Mouse (Mus musculus): ENCODE measurements at regions not wholly inside any gene's neighbourhood (a gene's known extent, or its start where the extent isn't known, plus 50 kb on each side); places are given as distances from the start of the nearest gene placed in this dataset.

GRCm38 (mm10) chr9:113601451-113601850 is 106.6 kb downstream of the Pdcd6ip start:
- DNase-seq (ENCODE audit: low spot score) = no peak

- peak; percentile 28 for DNase-seq (ENCODE audit: low spot score)
Measured at GRCm38 (mm10) chr9:113587260-113587659, 120.8 kb downstream of the Pdcd6ip start.

GRCm38 (mm10) chr9:113586477-113586876 is 121.6 kb downstream of the Pdcd6ip start:
- no peak for DNase-seq (ENCODE audit: low spot score)

- DNase-seq (ENCODE audit: low spot score) = peak; percentile 24
Measured at GRCm38 (mm10) chr9:113578221-113578620, 129.8 kb downstream of the Pdcd6ip start.

- DNase-seq (ENCODE audit: low spot score) = no peak
Measured at GRCm38 (mm10) chr9:113568849-113569248, 139.2 kb downstream of the Pdcd6ip start.

GRCm38 (mm10) chr9:113567705-113568104 is 140.4 kb downstream of the Pdcd6ip start:
- no peak for DNase-seq (ENCODE audit: low spot score)

- no peak for DNase-seq (ENCODE audit: low spot score)
Measured at GRCm38 (mm10) chr9:113566620-113567019, 141.4 kb downstream of the Pdcd6ip start.

GRCm38 (mm10) chr9:113553911-113554310 is 154.1 kb downstream of the Pdcd6ip start:
- DNase-seq (ENCODE audit: low spot score) = no peak

GRCm38 (mm10) chr9:113547458-113547857 is 160.6 kb downstream of the Pdcd6ip start:
- no peak for DNase-seq (ENCODE audit: low spot score)

- DNase-seq (ENCODE audit: low spot score) = peak; percentile 69
Measured at GRCm38 (mm10) chr9:113528586-113528985, 179.5 kb downstream of the Pdcd6ip start.

GRCm38 (mm10) chr9:113524307-113524706 is 183.8 kb downstream of the Pdcd6ip start:
- no peak for DNase-seq (ENCODE audit: low spot score)

GRCm38 (mm10) chr9:113523173-113523572 is 184.9 kb downstream of the Pdcd6ip start:
- no peak for DNase-seq (ENCODE audit: low spot score)

- DNase-seq (ENCODE audit: low spot score) = no peak
Measured at GRCm38 (mm10) chr9:113519727-113520126, 188.3 kb downstream of the Pdcd6ip start.

GRCm38 (mm10) chr9:113518482-113518881 is 189.6 kb downstream of the Pdcd6ip start:
- no peak for DNase-seq (ENCODE audit: low spot score)

GRCm38 (mm10) chr9:113517756-113518155 is 190.3 kb downstream of the Pdcd6ip start:
- DNase-seq (ENCODE audit: low spot score) = no peak

- DNase-seq (ENCODE audit: low spot score) = no peak
Measured at GRCm38 (mm10) chr9:113515703-113516020, 192.4 kb downstream of the Pdcd6ip start.

- no peak for DNase-seq (ENCODE audit: low spot score)
Measured at GRCm38 (mm10) chr9:113514846-113515702, 193.0 kb downstream of the Pdcd6ip start.

- no peak for DNase-seq (ENCODE audit: low spot score)
Measured at GRCm38 (mm10) chr9:113511302-113511701, 196.8 kb downstream of the Pdcd6ip start.

- no peak for DNase-seq (ENCODE audit: low spot score)
Measured at GRCm38 (mm10) chr9:113509368-113509767, 198.7 kb downstream of the Pdcd6ip start.

- DNase-seq (ENCODE audit: low spot score) = peak; percentile 76
Measured at GRCm38 (mm10) chr9:113508821-113509220, 199.2 kb downstream of the Pdcd6ip start.

GRCm38 (mm10) chr9:113507561-113508460 is 200.2 kb downstream of the Pdcd6ip start:
- DNase-seq (ENCODE audit: low spot score) = peak; percentile 67

GRCm38 (mm10) chr9:113499246-113499645 is 208.8 kb downstream of the Pdcd6ip start:
- DNase-seq (ENCODE audit: low spot score) = no peak

- no peak for DNase-seq (ENCODE audit: low spot score)
Measured at GRCm38 (mm10) chr9:113496176-113496732, 211.8 kb downstream of the Pdcd6ip start.
